Mouse (Mus musculus) testis, adult 2 months (tissue): Measurements from ENCODE around the gene Snx29.

ENCODE experiments used
- CTCF ChIP-seq: fragments of 200-500 bp; IDR thresholded peaks from 2 replicates; pipeline ENCODE4 v1.5.1; 2012; ENCODE audit warnings: low read depth, mild to moderate bottlenecking, inconsistent platforms, low read length, moderate library complexity; ENCODE audit not compliant: control insufficient read depth, insufficient read depth, insufficient replicate concordance
- POLR2A ChIP-seq: fragments of 200-500 bp; IDR thresholded peaks from 2 replicates; pipeline ENCODE4 v1.6.1; 2012; ENCODE audit warnings: low read depth, mild to moderate bottlenecking, inconsistent platforms, low read length, moderate library complexity; ENCODE audit not compliant: control insufficient read depth

DNA sequence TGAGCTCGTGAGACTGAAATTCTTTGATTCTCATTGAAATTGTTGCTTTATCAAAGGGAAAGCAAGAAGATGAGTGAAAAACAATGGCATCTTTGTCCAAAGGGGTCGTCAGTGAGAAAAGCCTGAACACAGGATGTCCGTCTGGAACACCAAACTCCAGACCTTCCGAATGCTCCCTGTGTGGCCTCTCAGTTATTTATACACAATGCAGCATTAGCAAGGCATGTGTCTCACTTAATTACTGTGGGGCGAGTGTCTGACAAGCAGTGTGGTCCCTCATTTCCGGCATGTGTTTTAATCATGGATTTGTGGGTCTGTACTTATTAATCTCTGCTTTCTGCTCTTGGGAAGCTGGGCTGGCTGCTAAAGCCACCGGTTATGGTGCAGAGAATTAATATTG lies 275.1 kb downstream of the Snx29 start:
- TF ChIP-seq CTCF (no peak), POLR2A (no peak)
